Mouse (Mus musculus) cerebellum, postnatal 4 days (tissue): ENCODE results near the gene Scn10a.

Experiments used
- DNase-seq, 2 experiments: peaks; one replicate each; pipeline ENCODE4 v3.0.0; 2022; ENCODE audit warnings: low spot score in 2 of 2, mixed read lengths in 1 of 2

The Scn10a gene

GRCm38 (mm10) chr9:119634216-119634843 is 84.8 kb downstream of the Scn10a start:
- DNase-seq: no peak

DNA sequence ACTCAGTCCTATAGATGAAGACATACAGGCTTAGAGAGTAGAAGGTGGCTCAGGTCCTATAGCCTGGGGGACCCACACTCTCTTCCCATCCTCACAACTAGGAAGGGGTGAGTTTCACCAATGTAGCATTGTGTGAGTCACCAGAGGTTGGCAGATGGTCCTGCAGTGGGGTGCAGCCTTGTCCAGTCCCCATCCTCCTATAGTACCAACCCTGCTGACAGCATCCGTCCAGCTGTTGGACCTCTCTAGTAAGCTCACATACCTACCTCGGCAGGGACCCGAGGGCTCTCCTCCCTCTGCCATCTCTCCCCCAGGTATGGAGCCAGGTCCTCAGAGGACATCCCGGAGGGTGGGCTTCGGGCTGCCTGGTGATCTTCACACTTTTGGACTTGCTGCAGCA is 85.6 kb downstream of the Scn10a start:
- DNase-seq: no peak

DNA sequence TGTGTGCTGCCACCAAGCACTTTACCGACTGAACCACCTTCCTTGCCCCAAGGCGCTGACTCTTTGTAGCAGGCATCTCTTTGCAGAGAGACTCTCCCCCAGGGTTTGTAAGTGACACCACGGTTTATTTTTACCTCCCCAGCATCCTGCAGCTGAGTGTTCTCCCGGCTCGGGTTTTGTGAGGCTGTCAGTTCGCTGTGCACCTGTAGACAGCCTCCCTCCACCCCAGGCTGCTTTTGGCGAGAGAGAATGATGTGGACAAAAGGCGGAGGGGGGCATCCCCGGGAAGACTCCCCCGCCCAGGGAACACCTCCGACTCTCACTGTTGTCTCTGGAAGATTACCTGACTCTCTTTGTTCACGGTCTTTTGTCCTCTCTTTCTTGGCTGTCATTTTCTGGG is 86.3 kb downstream of the Scn10a start:
- DNase-seq: no peak

DNA sequence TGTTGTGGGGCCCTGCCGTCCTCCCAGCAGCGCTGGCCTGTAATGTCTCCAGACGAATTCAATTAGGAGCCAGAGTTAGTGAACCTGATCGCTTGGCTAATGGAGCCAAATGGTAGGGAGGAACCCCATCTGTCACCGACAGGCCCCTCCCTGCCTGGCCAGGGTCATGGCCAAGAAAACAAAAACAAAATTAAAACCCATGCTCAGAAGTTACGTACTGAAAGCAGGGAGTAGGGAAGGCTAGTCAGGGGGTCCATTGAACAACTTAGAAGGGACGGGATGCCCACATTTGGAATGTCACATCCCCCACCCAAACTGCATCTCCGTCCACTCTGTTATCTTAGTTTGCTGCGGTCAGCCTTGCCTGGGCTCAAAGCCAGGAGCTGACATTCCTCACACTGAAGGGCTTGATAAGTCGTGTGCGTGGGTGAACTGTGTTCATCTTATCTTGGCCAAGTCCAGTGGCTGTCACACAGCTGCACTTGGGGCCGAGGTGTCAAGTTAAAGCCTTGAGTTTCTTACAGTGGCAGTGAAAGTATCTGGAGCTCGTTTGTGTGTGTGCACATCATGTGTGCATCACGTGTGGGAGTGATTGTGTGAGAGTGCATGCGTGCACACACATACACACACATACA is 87.1 kb downstream of the Scn10a start:
- DNase-seq: no peak

DNA sequence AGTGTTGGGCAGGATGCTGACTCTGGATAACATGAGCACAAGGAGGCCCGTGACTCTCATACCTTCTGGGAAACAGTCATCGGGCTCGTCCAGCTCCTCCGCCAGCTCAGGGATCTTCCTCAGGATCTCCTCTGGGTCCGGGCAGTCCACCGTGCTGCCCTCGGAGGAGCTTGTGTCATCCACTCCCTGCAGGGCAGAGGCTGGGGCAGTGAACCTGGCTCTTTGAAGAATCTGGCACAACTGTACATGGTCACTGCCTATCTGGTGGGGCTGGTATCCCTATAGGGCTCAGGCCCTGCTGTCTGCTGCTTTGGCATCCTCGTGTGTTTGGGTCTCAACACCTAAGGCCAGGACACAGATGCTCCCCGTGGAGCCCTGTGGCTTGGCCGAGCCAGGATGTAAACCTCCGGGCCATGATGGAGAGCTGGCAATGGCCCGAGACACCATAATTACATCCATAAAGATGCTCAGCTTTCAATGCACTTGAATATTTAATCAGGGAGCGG is 87.7 kb downstream of the Scn10a start:
- peak in 1 of 2 experiments; percentile 16 for DNase-seq

GRCm38 (mm10) chr9:119628690-119629268 is 90.3 kb downstream of the Scn10a start:
- DNase-seq: no peak

DNA sequence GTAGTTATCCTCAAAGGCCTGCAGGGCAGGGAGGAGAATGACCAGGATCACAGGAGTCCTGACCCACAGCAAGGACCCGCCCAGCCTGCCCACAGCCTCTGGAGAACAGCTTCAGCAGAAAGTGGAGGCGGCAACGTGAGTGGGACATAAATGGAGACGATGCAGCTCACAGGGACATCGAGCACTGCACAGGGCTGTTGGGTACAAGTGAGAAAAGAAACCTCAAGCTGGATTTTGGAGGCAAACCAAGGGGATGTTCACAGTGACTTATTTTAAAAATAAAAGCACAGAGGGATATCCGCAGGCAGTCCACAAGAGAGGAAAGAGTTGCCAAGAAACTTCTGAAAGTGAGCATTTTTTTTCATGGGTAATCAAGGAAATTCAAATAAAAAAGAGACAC is 91.9 kb downstream of the Scn10a start:
- DNase-seq: no peak

GRCm38 (mm10) chr9:119624151-119624550 is 95.0 kb downstream of the Scn10a start:
- DNase-seq: no peak

- no peak for DNase-seq
Observed at GRCm38 (mm10) chr9:119614798-119615197, 104.3 kb downstream of the Scn10a start.

- DNase-seq: no peak
Observed at GRCm38 (mm10) chr9:119610563-119611166, 108.5 kb downstream of the Scn10a start.

DNA sequence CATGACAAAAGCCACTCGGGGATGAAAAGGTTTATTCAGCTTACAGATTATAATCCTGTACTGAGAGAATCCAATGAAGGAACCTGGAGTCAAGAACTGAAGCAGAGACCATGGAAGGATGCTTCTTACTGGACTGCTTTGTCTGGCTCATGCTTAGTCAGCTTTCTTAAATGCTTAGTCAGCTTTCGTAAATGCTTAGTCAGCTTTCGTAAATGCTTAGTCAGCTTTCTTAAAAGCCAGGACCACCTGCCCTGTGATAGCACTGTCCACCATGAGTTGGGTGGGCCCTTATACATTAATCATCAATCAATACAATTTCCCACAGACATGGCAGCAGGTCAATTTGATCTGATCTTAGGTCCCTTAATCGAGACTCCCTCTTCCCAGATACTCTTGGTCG is 112.2 kb downstream of the Scn10a start:
- no peak for DNase-seq

DNA sequence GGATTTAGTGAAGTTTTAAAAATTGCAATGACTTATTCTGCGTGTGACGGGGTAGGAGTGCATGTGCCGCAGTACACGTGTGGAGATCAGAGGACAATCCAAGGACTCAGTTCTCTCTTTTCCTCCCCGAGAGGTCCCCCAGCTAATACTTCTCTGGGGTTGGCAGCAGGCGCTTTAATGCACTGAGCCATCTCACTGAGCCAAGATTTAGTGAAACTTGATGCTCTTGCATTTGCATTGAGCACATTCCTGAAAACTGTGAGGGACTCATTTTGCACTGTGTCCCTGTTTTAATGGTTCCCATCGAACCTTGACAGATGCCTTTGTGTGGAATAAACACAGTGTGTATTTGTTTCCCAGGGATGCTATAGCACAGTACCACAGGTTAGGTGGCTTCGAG is 114.5 kb downstream of the Scn10a start:
- DNase-seq: no peak

DNA sequence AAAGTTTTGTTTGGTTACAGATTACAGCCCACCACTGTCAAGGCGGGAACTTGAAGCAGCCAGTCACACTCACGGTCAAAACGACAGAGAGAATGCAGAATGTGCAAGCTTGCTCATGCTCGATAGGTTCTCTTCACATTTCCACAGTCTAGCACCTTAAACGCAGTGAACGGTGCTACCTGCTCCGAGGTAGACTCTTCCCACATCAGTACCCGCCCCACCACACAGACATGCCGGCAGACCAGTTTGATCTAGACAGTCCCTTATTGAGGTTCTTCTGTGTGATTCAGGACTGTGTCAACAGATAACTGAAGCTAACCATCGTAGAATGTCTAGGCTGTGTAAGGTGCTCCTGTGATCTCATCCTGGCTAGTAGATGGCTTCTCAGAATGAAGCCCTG is 120.6 kb downstream of the Scn10a start:
- no peak for DNase-seq

DNA sequence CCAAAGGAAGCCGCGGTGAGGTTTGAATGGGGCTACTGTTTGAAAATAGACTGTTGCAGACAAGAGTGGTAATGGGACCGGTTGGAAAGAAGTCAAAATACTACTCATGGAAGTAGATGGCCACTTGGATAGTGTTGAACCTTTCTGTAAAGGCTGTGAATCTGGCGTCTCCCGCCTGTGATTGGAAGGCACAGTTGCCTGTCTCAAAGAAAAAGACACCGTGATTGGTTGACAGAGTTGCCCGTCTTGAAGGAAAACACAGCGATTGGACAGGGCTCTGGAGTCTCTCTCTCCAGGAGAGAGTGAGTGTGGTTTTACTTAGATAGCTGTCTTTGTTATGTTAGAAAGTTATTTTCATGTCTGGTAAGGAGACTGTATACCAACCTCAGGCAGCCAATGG is 121.8 kb downstream of the Scn10a start:
- no peak for DNase-seq

- DNase-seq: no peak
Observed at GRCm38 (mm10) chr9:119589592-119589991, 129.5 kb downstream of the Scn10a start.

DNA sequence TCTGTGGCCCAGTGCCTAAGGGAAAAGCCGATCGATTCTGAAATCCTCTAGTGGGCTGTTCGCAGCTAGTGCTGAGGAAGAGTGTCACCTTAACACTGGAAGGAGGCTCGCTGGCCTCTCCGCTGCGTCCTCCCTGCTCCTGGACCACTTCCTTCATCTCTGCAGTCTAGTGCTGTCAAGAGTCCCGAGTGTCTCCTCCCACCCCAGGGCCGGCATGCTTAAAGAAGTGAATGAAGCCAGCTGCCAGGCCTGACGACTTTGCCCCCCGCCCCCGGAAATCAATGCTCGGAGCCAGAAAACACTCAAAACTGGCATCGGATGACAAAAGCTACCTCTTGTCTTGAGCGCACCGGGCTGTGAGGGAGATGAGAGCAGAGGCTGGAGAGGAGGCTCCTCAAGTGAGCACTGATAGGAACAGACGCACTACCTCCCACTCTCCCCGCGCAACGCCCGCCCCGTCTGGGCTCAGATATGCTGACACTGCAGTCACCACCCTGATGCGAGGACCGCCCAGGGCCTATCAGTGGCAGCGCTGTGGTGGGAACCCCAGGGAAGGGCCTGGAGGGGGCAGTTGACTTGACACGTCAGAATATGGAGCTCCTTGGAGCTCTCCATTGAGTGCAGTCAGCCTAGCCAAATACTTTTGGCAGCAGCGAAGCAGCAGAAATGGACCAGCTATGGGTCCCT is 130.2 kb downstream of the Scn10a start:
- DNase-seq: no peak

GRCm38 (mm10) chr9:119580668-119581067 is 138.5 kb downstream of the Scn10a start:
- peak; percentile 62 to 79 for DNase-seq

DNA sequence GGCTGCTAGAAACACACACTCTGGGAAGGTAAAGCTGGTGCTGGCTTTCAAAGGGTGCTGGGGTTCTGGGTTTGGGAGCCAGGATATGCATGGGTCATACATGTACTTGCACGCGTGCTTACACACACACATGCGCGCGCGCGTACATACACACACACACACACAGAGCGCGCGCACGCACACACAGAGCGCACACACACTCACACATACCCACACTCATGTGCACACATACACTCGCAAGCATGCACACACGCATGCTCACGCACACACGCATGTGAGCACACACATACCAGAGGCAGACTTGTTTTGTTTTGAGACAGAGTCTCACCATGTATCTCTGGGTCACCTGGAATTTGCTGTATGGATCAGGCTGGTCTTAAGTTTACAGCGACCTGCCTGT is 138.9 kb downstream of the Scn10a start:
- DNase-seq: no peak

DNA sequence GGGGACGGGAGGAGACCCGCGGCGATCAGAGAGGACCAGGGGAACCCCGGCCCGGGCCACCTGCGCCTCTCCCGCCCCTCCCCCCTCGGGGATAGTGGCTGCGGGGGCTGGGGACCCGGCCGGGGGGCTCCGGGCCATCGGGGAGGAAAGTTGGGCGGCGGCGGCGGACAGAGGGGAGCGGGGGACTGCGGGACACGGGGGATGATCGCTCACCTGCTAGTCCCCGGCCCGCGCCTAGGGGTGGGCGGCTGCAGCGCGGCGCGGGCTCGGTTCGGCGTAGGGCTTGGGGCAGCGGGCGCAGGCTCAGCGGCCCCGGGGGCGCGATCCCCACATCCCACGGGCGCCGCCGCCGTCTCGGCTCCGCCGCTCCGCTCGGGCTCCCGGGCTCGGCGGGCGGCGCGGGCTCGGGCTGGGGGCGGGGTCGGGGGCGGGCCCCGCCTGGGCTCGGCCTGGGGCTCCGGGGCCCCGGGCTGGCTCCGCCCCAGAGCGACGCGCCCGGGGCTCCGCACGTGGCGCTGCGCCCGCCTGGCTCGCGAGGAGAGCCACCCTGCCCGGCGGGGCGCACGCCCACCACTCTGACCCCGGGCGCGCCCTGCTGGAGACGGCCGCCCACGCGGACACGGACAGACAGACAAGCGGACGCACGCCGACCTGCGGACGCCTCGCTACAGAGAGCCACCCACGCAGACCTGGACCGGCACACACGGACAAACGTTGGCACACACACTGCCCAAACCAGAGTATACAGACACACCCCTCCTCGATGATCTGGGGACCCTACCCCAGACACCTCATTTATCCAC is 140.3 kb downstream of the Scn10a start, which contains the start of gene Scn5a:
Scn5a (minus strand) TSS at position 381 of the 803 bp plus-strand sequence.
- DNase-seq: no peak

DNA sequence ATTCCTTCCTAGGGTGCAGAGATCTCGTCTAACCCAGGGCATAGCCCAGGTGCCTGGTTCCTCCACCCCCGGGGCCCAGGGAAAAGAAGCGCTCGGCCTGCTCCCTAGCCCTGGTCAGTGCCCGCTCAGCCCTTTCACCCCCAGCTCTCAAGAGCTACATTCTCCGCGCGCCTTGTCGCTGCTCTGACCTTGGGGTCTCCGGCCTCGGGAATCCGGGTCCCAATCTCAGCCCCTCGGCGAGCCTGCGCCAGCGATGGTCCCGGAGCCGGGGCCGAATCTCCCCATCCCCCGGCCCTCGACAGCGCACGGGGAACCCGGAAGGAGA is 140.8 kb downstream of the Scn10a start:
- no peak for DNase-seq

DNA sequence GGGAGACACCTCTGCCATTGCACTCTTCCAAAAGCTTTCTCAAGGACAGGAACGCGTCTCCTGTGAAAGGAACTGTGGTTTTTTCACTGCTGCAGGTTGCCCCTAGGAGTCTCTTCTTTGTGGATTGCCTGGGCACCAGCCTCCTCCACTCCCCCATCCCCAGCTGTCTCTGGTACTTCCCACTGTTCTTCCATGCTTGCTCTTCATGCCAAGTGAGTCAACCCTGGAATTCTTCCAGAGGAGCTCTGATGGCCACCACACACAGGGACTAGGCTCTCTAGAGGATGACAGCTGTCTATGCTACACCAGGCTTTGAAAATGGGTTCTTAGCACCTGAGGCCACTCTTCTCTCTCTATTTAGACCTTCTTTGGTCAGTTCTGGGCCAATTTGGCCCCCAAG is 142.1 kb downstream of the Scn10a start:
- DNase-seq: no peak
